ENCODE assay signal across 16 mouse cellular contexts in the genomic region with DNA sequence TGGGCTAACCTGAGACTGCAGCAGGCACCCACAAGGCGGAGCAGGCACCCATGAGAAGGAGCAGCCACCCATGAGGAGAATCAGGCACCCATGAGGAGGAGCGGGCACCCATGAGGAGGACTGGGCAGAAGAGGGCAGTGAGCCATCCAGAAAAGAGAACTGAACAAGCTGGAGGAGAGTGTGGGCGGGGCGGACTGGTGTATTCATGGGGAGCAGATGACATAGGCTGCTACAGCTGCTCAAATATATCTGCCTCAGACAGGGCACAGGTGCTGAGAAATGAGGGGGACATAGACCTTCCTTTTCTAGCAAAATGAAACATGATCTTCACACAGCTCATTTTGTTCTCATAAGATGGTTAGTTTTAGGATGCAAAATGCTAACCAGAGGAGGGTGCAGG. TPM values are rescaled to one million over a fixed set of nuclear protein-coding genes. Genes with fewer than 3 reads are reported as not detected.
A peak's percentile ranks its signal among the peaks of the same experiment; 100 is the strongest.
DNase-seq lines count a peak whose midpoint lies in the region; ATAC-seq and TF ChIP-seq lines count a peak whose summit lies in the region.
"Had no signal": no experiment of that assay in that cellular context is flagged by ENCODE, and none has a peak within 500 bp of the region (broad histone marks: within the 10 kb centered on the region; RNA-seq: fewer than 3 reads in every experiment).

No protein-coding gene starts in this region.

- H3K27me3 ChIP-seq in embryonic facial prominence, embryonic 11.5 days (ENCODE audit: control insufficient read depth, insufficient read depth, low read length) = no peaks in the 10 kb centered on the region
- no peaks in the 10 kb centered on the region for H3K27me3 ChIP-seq in embryonic facial prominence, embryonic 10.5 days (replicated peaks; ENCODE audit: low read depth, poor library complexity, severe bottlenecking)
- no peaks in the 10 kb centered on the region for H3K27me3 ChIP-seq in liver, postnatal 0 days (ENCODE audit: insufficient read depth, low read length)
- H3K27me3 ChIP-seq: limb, embryonic 15.5 days; midbrain, embryonic 13.5 days; neural tube, embryonic 12.5 days had no signal

- H3K27ac ChIP-seq in embryonic facial prominence, embryonic 11.5 days (replicated peaks; ENCODE audit: low read depth, low read length) = no peak overlapping the region
- H3K27ac ChIP-seq in embryonic facial prominence, embryonic 10.5 days (replicated peaks) = no peak overlapping the region
- no peak overlapping the region for H3K27ac ChIP-seq in liver, postnatal 0 days (ENCODE audit: low read depth)
- H3K27ac ChIP-seq: forebrain, embryonic 10.5 days; midbrain, embryonic 13.5 days; neural tube, embryonic 12.5 days; stomach, postnatal 0 days had no signal

- no peaks in the 10 kb centered on the region for H3K4me1 ChIP-seq in embryonic facial prominence, embryonic 11.5 days (ENCODE audit: control insufficient read depth, insufficient read depth, low read length)
- peaks cover 18% of the 10 kb centered on the region for H3K4me1 ChIP-seq in embryonic facial prominence, embryonic 10.5 days
- no peaks in the 10 kb centered on the region for H3K4me1 ChIP-seq in liver, postnatal 0 days (ENCODE audit: insufficient read depth)

- H3K4me2 ChIP-seq in embryonic facial prominence, embryonic 11.5 days (ENCODE audit: low read depth, low read length) = no peak overlapping the region
- no peak overlapping the region for H3K4me2 ChIP-seq in liver, postnatal 0 days (ENCODE audit: low read depth, low read length)
- H3K4me2 ChIP-seq: heart, embryonic 11.5 days; limb, embryonic 15.5 days; midbrain, embryonic 13.5 days; neural tube, embryonic 12.5 days had no signal

- H3K9ac ChIP-seq in embryonic facial prominence, embryonic 11.5 days (replicated peaks; ENCODE audit: low read length) = no peak overlapping the region
- no peak overlapping the region for H3K9ac ChIP-seq in liver, postnatal 0 days (replicated peaks)
- H3K9ac ChIP-seq: limb, embryonic 15.5 days; midbrain, embryonic 13.5 days; neural tube, embryonic 12.5 days had no signal

- no peak for DNase-seq in embryonic facial prominence, embryonic 11.5 days (ENCODE audit: low spot score)
- DNase-seq in embryonic facial prominence, embryonic 10.5 days (ENCODE audit: low spot score) = no peak
- peak; percentile 17 for DNase-seq in liver, postnatal 0 days
- no peak for DNase-seq in liver
- DNase-seq in brain, adult 2 months (ENCODE audit: low read depth, low spot score) = peak; percentile 45
- DNase-seq in spleen, adult 12 weeks (ENCODE audit: low spot score) = peak; percentile 13
- DNase-seq in kidney, adult 11 months = no peak
- DNase-seq in cerebellum, adult 18-20 months = no peak
- DNase-seq: cerebellum, adult 8-10 months had no signal

- no peak overlapping the region for H3K4me3 ChIP-seq in embryonic facial prominence, embryonic 11.5 days (ENCODE audit: low read depth, low read length)
- H3K4me3 ChIP-seq in embryonic facial prominence, embryonic 10.5 days = no peak overlapping the region
- H3K4me3 ChIP-seq in liver, postnatal 0 days (ENCODE audit: low read depth, low read length) = no peak overlapping the region
- H3K4me3 ChIP-seq: forebrain, embryonic 10.5 days; limb, embryonic 15.5 days; midbrain, embryonic 13.5 days; neural tube, embryonic 12.5 days had no signal

- H3K9me3 ChIP-seq in embryonic facial prominence, embryonic 11.5 days (replicated peaks; ENCODE audit: control insufficient read depth, low read length) = no peaks in the 10 kb centered on the region
- no peaks in the 10 kb centered on the region for H3K9me3 ChIP-seq in embryonic facial prominence, embryonic 10.5 days
- H3K9me3 ChIP-seq in liver, postnatal 0 days (ENCODE audit: low read length) = no peaks in the 10 kb centered on the region
- H3K9me3 ChIP-seq: forebrain, embryonic 10.5 days; limb, embryonic 15.5 days; midbrain, embryonic 13.5 days; neural tube, embryonic 12.5 days had no signal

- 0 out of 2 replicates have a peak, but pooled peaks have one; percentile 48 for ATAC-seq in embryonic facial prominence, embryonic 11.5 days (replicated peaks; ENCODE audit: insufficient number of reproducible peaks, low FRiP score, low TSS enrichment, low read depth)
- no peak for ATAC-seq in liver, postnatal 0 days
- ATAC-seq: intestine, postnatal 0 days; midbrain, embryonic 13.5 days had no signal

- H3K36me3 ChIP-seq in embryonic facial prominence, embryonic 11.5 days (replicated peaks; ENCODE audit: control insufficient read depth, insufficient read depth, low read depth, low read length) = no peaks in the 10 kb centered on the region
- H3K36me3 ChIP-seq in embryonic facial prominence, embryonic 10.5 days (replicated peaks) = no peaks in the 10 kb centered on the region; the same call in 1 of the 2 replicates
- no peaks in the 10 kb centered on the region for H3K36me3 ChIP-seq in liver, postnatal 0 days (replicated peaks; ENCODE audit: insufficient read depth, low read length)
- H3K36me3 ChIP-seq: forebrain, embryonic 10.5 days; limb, embryonic 15.5 days; midbrain, embryonic 13.5 days; neural tube, embryonic 12.5 days had no signal

- no peak for TF ChIP-seq CTCF in liver, postnatal 0 days (IDR thresholded peaks at IDR 0.05; ENCODE audit: low read depth)

- 95% methylated on average over 4 of the region's 4 CpGs for WGBS in embryonic facial prominence, embryonic 11.5 days
- WGBS in embryonic facial prominence, embryonic 10.5 days = 92% methylated on average over 4 of the region's 4 CpGs
- 80% methylated on average over 4 of the region's 4 CpGs for WGBS in liver, postnatal 0 days (ENCODE audit: insufficient replicate concordance)

- TF ChIP-seq EP300 in liver, postnatal 0 days (IDR thresholded peaks at IDR 0.05; ENCODE audit: low read depth) = no peak

RNA-seq across cellular contexts. Expression of a gene that starts 45.1 kb away (rescaled TPM):
- polyA plus RNA-seq in embryonic facial prominence, embryonic 11.5 days (2014; fragmentation: Nextera tagmentation; extraction: Ambion mirVana) = 19.9 and 21.8 TPM in 2 replicates
- 12.8 and 14.2 TPM in 2 replicates for polyA plus RNA-seq in embryonic facial prominence, embryonic 10.5 days (2016; fragmentation: Nextera tagmentation; extraction: Ambion mirVana)
- 2.8 and 2.9 TPM in 2 replicates for polyA plus RNA-seq in liver, postnatal 0 days (2015; fragmentation: Nextera tagmentation; extraction: Ambion mirVana)

Comparison
In these comparisons a context has a peak if more than half of its experiments do, and no peak if none do; other contexts are left out.
1. DNase-seq: peak in liver, postnatal 0 days (single experiment), brain, adult 2 months (single experiment) and spleen, adult 12 weeks (single experiment); none in embryonic facial prominence, embryonic 11.5 days (single experiment), embryonic facial prominence, embryonic 10.5 days (single experiment), liver (single experiment), kidney, adult 11 months (single experiment) and cerebellum, adult 18-20 months (0 of 2).